Mouse (Mus musculus): Measurements from ENCODE around the gene Jph2.

DNA sequence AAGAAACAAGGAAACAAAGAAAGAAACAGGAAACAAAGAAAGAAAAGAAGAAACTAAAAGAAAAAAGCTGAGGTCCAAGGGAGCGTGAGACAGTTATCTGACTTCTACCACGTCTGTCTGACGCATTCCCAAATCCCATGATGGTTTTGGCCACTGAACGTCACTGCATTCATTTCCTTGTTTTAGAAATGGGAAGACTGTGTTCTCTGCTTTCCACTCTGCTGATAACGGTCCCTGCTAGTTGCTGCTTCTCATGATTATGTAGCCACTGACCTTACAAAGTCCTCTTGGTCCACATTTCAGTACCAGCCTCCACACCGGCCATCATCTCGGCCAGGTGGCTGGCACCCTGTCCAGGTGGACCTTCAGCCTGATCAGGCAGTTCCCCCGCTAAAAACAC is 1.4 kb upstream of the Jph2 start:
- TF ChIP-seq POLR2A (IDR thresholded peaks at IDR 0.05; ENCODE audit: insufficient read depth, low read depth, low read length) = no peak
- no peak for TF ChIP-seq CTCF (IDR thresholded peaks at IDR 0.05; ENCODE audit: insufficient read depth, low read depth, low read length)
